Mouse (Mus musculus) CD4-positive helper T cell, adult 2 months (primary cell): ENCODE results near the gene Gm9507.
"Not testable (repeated sequence)": the region's sequence is repeated elsewhere in the genome, so short reads cannot be mapped to it uniquely, and the experiment has no call there.

Experiments used
- DNase-seq: peaks from one replicate; pipeline ENCODE4 v3.0.0-alpha.2; 2012; ENCODE audit warnings: low read depth, missing footprints, low spot score

Gm9507 gene

DNA sequence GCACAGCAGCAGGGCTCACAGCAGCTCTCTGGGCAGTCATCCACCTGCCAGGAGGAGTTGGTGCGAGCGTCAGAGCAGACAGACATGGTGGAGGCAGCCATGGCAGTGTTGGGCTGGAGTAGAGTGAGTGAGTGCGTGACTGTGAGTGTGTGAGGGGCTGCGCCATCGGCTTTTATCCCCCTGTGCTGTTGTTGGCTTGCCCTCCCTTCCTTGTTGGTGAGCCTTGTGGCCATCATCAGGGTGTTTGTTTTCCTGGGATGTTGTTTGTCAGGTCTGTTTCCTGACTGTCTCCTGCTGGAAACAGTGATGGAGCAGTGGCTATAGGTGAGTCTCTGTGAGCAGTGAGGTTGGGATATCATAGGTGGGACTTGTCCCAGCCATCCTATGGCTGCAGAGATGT, at the start of gene Gm9507:
Gene Gm9507 (minus strand): TSS at position 101 of the 400 bp plus-strand sequence.
- DNase-seq, result no peak

DNA sequence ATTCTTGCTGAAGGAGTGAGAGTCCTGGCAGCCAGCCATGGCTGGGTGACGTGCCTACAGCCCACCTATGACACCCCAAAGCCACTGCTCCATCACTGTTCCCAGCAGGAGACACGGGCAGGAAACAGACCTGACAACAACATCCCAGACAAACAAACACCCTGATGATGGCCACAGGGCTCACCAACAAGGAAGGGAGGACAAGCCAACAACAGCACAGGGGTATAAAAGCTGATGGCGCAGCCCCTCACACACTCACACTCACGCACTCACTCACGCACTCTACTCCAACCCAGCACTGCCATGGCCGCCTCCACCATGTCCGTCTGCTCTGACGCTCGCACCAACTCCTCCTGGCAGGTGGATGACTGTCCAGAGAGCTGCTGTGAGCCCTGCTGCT, 40.9 kb upstream of the Gm9507 start, which contains the start of gene Gm10318:
Gene Gm10318 (plus strand): TSS at position 301 of the 400 bp plus-strand sequence.
- DNase-seq, result no peak

DNA sequence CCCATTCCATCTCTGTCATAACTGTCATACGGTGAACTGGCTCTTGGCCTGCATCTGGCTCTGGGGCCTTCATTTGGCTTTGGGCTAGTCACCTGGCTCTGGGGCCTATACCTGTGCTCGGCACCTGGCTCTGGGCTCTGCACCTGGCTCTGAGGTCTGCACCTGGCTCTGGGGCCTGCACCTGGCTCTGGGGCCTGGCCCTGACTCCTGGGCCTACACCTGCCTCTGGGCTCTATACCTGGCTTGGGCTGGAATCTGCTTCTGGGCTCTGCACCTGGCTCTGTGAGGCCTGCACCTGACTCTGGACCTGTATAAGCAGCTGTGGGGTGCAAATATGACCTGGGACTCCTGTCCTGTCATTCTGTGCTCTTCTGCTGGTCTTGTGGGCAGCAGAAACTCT, 35.9 kb upstream of the Gm9507 start:
- no peak for DNase-seq

DNA sequence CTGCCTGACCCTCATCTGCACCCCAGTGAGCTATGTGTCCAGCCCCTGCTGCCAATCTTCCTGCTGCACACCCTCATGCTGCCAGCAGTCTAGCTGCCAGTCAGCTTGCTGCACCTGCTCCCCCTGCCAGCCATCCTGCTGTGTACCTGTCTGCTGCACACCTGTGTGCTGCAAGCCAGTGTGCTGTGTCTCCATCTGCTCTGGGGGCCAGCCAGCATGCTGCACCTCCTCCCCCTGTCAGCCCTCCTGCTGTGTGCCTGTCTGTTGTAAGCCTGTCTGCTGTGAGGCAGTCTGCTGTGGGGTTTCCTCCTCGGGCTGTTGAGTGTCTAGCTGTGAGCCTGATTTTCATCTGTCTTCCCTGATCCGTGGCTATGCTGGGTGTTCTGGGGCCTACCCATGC, 35.3 kb upstream of the Gm9507 start:
- DNase-seq, result no peak

DNA sequence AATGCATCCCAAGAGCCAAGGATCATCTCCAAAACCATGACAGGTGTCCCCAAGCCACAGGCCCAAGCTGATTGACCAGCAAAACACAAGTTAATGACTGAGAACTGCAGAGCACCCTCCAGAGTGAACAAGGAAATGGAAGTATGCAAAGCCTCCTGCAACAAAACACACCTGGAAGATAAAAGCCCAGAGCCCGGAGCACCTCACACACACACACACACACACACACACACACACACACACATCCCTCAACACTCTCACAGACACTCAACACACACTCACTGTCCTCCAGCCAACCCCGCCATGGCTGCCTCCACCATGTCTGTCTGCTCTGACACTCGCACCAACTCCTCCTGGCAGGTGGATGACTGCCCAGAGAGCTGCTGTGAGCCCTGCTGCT, 34.9 kb upstream of the Gm9507 start, which contains the start of gene Gm36176:
Gene Gm36176 (plus strand): TSS at position 301 of the 400 bp plus-strand sequence.
- DNase-seq, result no peak

DNA sequence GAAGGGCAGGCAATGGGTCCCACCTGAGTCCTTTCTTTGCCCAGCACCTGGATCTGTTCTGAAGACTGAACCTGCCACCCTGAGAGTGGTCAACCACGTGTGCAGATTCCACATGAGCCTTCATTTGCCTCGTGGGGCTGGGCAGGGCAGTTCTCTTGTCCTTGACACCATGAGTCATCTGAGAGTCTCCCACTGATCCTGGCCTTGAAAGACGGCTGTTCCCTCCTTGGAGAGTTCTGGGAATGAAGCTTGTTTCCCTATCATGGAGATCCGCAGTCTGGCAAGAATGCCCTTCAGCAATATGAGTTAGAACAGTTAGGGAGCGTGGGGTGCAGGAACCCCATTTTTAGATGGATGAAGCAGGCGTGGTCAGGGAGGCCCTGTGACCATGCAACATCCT, 27.4 kb upstream of the Gm9507 start:
- DNase-seq, result no peak

DNA sequence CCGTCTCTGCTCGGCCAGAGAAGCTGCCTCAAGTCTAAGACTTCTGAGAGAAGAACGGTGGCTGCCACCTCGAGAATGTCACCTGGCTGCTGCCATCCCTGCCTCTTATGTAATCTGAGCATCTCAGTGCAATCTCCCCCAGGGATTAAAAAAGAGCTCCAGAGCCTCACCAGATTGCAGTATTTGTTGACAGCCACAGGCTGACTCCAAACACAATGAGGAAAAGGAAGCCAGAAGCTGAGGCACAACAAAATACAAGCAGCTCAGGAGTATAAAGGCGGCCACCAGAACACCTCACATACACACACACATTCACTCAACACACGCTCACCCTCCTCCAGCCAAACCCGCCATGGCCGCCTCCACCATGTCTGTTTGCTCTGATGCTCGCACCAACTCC, 24.0 kb upstream of the Gm9507 start, which contains the start of gene Krtap10-10:
Gene Krtap10-10 (plus strand): TSS at position 301 of the 400 bp plus-strand sequence.
- no peak for DNase-seq

DNA sequence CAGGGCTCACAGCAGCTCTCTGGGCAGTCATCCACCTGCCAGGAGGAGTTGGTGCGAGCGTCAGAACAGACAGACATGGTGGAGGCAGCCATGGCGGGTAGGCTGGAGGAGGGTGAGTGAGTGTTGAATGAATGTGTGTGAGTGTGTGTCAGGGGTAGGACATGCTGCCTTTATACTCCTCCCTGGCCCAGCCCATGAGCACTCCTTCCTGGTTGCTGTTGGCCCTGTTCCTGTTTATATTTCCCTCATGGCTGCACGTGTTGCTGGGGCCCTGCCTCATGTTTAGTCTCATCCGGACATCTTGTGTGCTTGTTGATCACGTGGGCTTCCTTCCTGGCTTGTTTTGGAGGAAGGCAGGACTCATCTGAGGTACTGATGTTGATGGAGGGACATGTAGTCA, 15.3 kb upstream of the Gm9507 start, which contains the start of gene Krtap10-4:
Gene Krtap10-4 (minus strand): TSS at position 145 of the 400 bp plus-strand sequence.
- DNase-seq, result no peak

DNA sequence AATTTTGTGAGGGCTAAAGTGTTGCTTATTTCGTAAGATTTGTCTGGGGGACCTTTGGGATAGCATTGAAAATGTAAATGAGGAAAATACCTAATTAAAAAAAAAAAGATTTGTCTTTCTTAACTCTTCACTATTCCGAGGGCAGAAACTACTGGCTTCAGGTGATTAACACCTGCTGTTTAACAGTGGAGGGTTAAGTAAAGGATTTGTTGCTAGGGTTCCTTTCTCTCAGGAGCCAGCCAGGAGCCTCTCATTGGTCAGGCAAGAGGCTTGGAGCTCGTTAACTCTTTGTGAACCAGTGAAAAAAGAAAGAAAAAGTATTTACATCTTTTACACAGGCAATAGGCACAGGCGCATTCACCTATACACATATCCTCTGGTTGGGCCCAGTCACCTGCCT, 7.6 kb upstream of the Gm9507 start:
- DNase-seq, result no peak

DNA sequence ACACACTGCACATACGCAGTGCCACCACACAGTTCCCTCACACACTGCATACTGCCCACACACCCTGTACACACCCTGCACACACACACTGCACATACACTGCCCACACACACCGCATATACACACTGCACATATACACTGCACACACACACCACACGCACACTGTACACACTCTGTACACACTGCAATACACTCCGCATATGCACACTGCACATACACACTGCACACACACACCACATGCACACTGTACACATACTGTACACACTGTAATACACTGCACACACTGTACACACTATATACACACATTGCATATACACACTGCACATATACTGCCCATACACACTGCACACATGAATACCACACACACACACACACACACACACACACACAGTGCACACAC, 6.9 kb upstream of the Gm9507 start:
- no peak for DNase-seq

DNA sequence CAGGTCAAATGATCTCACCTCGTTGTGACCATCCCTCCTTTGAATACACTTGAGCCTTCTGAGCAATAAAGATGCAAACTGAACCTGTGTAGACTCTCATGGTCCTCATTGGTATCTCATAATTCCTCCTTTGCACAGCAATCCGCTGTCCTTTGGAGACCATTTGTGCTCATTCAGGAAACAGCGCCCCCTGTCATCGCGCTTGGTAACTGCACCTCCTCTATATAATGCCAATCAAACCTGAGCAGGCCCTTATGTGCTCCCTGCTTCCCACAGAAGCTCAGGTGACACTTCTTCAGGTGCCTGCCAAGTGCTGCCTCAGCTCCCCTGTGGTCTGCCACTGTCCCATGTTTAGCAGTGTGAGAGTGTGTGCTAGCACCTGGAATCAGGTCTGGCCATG, 3.9 kb upstream of the Gm9507 start:
- DNase-seq, result peak; percentile 24

DNA sequence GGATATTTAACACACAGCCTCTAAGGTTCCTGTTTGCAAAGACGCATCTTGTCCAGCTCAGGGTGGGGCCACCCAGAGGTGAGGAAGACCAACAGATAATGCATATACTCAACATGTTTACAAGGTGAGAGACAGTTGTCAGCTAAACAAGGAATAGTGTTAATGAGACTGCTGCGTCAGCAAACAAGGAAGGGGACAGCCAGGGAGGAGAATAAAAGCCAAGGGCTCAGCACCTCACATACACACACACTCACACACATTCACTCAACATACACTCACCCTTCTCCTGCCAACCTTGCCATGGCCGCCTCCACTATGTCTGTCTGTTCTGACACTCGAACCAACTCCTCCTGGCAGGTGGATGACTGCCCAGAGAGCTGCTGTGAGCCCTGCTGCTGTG, 2.7 kb upstream of the Gm9507 start, which contains the start of gene Gm2696:
Gene Gm2696 (plus strand): TSS at position 301 of the 400 bp plus-strand sequence.
- DNase-seq, result no peak

DNA sequence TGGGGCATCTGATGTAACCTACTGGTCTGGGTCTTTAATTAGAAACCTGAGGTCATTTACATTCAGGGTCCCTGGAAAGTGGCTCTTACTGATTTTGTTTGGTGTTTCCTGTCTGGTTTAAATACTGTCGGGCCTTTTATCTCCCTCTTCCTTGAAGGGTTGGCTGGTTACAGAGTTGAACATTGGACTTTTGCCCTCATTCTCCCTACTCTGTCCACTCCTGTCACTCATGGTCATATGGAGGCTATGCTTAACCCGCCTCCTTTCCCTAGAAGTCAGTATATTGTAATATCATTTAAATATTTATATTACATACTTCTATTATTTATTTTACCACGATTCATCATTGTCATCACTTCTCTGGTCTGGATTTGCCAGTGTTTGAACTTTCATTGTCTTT, 7.5 kb downstream of the Gm9507 start:
- no peak for DNase-seq

DNA sequence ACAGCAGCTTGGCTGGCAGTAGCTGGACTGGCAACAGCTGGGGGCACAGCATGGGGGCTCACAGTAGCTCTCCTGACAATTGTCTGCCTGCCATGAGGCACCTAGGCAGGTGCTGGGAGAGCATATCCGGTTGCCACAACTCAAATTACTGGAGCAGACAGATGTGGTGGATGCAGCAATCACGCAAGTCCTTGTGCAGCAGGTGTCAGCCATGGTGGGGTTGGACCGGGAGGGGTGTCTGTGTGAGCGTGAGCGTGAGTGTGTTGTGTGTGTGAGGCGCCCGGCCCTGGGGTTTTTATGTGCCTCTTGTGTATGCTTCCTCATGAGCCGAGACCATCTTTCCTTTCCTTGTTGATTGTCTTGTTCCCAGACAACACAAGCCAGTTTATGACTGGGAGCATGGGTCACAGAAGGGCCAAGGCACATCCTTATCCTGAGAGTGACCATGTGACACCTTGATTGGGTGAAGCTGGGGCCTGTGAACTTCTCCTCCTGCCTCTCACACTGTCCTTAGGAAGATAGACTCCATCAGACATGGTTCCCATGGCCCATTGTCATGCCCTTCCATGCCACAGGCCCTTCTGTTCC, 12.6 kb downstream of the Gm9507 start, which contains the start of gene Gm19668:
Gene Gm19668 (minus strand): TSS at position 213 of the 588 bp plus-strand sequence.
- DNase-seq, result no peak

DNA sequence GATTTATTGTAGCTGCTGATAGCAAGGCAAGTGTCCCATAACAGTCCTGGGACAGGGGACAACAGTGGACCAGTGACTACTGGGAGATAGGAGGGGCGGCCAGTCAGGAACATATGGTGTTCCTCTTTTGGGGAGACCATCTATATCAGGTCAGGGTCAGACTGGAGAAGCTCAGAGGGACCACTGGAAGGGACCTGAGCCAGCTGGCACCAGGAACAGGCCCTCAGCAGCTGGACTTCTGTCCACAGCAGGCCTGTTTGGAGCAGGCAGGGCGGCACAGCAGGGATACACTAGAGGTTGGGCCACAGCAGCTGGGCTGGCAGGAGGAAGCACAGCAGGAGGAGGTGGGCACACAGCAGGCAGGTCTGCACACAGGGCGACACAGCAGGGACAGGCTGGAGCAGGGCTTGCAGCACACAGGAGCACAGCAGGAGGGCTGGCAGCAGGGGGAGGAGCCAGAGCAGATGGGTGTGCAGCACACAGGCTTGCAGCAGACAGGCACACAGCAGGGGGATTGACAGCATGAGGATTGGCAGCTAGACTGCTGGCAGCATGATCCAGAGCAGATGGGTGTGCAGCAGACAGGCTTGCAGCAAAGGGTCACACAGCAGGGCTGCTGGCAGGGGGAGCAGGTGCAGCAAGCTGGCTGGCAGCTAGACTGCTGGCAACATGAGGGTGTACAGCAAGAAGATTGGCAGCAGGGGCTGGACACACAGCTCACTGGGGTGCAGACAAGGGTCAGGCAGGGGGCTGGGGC, 13.3 kb downstream of the Gm9507 start:
- not testable (repeated sequence) for DNase-seq

DNA sequence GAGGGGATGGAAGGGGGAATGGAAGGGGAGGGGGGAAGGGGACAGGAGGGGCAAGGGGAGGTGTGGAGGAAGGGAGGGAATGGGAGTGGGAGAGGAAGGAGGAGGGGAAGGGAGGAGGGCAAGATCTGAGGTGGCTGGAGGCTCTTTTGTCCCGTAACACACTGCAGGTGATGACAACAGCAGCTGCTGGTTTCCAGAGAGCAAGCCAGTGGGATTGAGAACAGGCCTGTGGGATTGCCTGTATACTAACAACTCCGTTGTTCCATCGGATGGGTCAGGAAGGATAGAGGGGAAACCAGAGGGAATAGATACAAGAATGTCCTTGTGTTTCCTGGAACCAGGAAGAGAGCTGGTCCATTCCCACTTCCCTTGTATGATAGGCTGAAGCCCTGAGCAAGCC, 14.0 kb downstream of the Gm9507 start:
- no peak for DNase-seq

DNA sequence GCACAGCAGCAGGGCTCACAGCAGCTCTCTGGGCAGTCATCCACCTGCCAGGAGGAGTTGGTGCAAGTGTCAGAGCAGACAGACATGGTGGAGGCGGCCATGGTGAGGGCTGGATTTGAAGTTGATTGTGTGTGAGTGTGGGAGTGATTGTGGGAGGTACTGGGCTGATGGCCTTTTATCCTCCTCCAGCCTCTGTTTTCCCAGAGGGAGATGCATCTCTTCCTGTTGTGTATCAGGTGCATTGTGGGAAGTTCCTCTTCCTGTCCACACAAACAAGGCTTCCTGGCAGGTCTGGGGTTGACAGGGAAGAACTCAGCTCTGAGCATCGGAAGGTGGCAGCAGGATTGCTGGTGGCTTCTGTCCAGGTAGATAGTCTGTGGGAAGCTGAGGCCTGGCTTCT, 16.7 kb downstream of the Gm9507 start, which contains the start of gene Gm9639:
Gene Gm9639 (minus strand): TSS at position 101 of the 400 bp plus-strand sequence.
- DNase-seq, result no peak

DNA sequence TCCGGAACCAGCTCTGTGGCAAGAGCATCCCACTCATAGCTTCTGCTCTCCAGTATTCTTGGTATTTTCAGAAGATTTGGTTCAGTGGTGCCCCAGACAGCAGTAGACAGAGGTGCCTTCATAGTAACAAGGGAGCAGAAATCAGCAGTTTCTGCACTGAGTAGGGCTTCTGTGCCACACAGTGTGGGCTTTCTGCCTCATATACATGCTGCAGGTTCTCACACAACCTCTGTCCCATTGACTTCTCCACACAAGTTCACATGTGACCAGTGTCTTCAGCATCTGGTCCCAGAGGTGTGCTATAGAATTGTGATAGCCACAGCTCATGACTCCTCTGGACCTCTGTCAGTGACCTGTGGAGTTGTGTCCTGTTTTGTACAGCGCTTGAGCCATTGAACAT, 23.0 kb downstream of the Gm9507 start:
- no peak for DNase-seq

DNA sequence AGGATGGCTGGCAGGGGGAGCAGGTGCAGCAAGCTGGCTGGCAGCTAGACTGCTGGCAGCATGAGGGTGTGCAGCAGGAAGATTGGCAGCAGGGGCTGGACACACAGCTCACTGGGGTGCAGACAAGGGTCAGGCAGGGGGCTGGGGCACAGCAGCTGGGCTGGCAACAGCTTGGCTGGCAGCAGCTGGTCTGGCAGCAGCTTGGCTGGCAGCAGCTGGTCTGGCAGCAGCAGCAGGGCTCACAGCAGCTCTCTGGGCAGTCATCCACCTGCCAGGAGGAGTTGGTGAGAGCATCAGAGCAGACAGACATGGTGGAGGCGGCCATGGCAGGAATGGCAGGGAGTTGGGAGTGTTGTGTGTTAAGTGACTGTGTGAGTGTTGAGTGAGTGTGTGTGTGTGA, 23.8 kb downstream of the Gm9507 start, which contains the start of gene Gm7137:
Gene Gm7137 (minus strand): TSS at position 325 of the 400 bp plus-strand sequence.
- DNase-seq, result not testable (repeated sequence)

DNA sequence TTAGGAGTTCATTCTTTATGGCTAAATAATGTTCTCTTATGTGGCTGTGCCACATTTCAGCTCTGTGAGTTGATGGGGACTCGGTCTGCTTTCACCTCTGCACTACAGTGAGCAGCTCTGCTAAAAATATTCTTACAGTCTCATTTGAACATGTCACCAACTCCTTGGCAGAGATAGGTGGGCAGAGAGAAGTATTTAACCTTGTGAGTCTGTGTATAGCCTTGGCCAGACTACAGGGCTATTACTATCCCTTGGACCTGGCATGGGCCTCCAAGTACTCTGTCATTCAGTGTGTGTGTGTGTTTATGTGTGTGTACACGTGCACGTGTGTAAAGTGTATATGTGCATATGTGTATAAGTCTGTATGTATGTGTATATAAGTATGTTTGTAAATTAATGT, 28.2 kb downstream of the Gm9507 start:
- DNase-seq, result not testable (repeated sequence)

DNA sequence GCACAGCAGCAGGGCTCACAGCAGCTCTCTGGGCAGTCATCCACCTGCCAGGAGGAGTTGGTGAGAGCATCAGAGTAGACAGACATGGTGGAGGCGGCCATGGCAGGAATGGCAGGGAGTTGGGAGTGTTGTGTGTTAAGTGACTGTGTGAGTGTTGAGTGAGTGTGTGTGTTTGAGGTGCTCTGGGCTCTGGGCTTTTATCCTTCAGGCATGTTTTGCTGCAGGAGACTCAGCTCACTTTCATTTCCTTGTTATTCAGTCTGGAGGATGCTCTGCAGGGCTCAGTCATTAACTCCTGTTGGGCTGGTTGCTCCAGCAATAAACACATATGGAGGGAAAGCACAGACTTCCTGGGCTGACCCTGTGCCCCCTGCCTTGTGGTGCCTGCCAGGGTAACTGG, 29.2 kb downstream of the Gm9507 start, which contains the start of gene Gm3250:
Gene Gm3250 (minus strand): TSS at position 101 of the 400 bp plus-strand sequence.
- not testable (repeated sequence) for DNase-seq

DNA sequence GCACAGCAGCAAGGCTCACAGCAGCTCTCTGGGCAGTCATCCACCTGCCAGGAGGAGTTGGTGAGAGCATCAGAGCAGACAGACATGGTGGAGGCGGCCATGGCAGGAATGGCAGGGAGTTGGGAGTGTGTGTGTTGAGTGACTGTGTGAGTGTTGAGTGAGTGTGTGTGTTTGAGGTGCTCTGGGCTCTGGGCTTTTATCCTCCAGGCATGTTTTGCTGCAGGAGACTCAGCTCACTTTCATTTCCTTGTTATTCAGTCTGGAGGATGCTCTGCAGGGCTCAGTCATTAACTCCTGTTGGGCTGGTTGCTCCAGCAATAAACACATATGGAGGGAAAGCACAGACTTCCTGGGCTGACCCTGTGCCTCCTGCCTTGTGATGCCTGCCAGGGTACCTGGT, 34.8 kb downstream of the Gm9507 start, which contains the start of gene Gm7138:
Gene Gm7138 (minus strand): TSS at position 101 of the 400 bp plus-strand sequence.
- DNase-seq, result not testable (repeated sequence)
